11 mouse cellular contexts compared by ENCODE assay signal in the genomic region with DNA sequence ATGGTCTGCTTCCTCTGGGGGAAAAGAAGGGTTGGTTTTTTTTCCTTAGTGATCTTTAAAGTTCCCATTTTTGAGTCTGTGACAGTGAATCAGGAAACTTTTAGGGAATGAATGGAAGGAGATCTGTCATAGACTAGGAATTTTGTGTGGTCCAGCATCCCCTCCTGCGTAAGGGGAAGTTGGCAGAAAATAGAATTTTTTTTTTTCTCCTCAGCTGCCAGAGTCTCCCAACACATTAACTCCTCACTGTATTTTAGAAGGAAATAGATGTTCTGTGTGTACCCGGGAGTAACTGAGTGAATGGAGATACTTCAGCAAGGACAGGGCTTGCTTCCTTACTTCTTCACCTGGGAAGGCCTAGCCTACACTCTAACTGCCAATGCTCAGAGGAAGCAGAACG. TPM values are rescaled to one million over a fixed set of nuclear protein-coding genes. Genes with fewer than 3 reads are reported as not detected.
DNase-seq lines count a peak whose midpoint lies in the region; ATAC-seq lines count a peak whose summit lies in the region.
"Had no signal": no experiment of that assay in that cellular context is flagged by ENCODE, and none has a peak within 500 bp of the region (broad histone marks: within the 10 kb centered on the region; RNA-seq: fewer than 3 reads in every experiment).

No protein-coding gene starts in this region.

- H3K9me3 ChIP-seq in heart, embryonic 12.5 days (replicated peaks), result no peaks in the 10 kb centered on the region
- H3K9me3 ChIP-seq in megakaryocyte, embryonic 14.5 days, result no peaks in the 10 kb centered on the region
- H3K9me3 ChIP-seq in liver, embryonic 13.5 days (replicated peaks), result no peaks in the 10 kb centered on the region
- no peaks in the 10 kb centered on the region for H3K9me3 ChIP-seq in midbrain, embryonic 14.5 days (ENCODE audit: control insufficient read depth, low read length)
- H3K9me3 ChIP-seq in hindbrain, embryonic 10.5 days, result no peaks in the 10 kb centered on the region
- H3K9me3 ChIP-seq: midbrain, embryonic 10.5 days had no signal

- no peaks in the 10 kb centered on the region for H3K27me3 ChIP-seq in heart, embryonic 12.5 days (replicated peaks)
- H3K27me3 ChIP-seq in megakaryocyte, embryonic 14.5 days (replicated peaks), result no peaks in the 10 kb centered on the region
- H3K27me3 ChIP-seq in liver, embryonic 13.5 days, result no peaks in the 10 kb centered on the region
- H3K27me3 ChIP-seq in midbrain, embryonic 14.5 days (ENCODE audit: control insufficient read depth, insufficient read depth, low read length), result peaks cover 3% of the 10 kb centered on the region; the same call in 1 of the 2 replicates
- H3K27me3 ChIP-seq in hindbrain, embryonic 10.5 days (ENCODE audit: insufficient read depth, poor library complexity, severe bottlenecking), result peaks cover 41% of the 10 kb centered on the region

- no peak overlapping the region for H3K27ac ChIP-seq in heart, embryonic 12.5 days (ENCODE audit: poor library complexity, severe bottlenecking)
- H3K27ac ChIP-seq in liver, embryonic 13.5 days, result no peak overlapping the region; the same call in 1 of the 2 replicates
- no peak overlapping the region for H3K27ac ChIP-seq in midbrain, embryonic 14.5 days (replicated peaks; ENCODE audit: low read depth, low read length)
- no peak overlapping the region for H3K27ac ChIP-seq in hindbrain, embryonic 10.5 days
- H3K27ac ChIP-seq: midbrain, embryonic 10.5 days had no signal

- no peaks in the 10 kb centered on the region for H3K36me3 ChIP-seq in heart, embryonic 12.5 days
- peaks cover 47% of the 10 kb centered on the region for H3K36me3 ChIP-seq in megakaryocyte, embryonic 14.5 days (replicated peaks; ENCODE audit: low read length)
- H3K36me3 ChIP-seq in liver, embryonic 13.5 days, result no peaks in the 10 kb centered on the region
- no peaks in the 10 kb centered on the region for H3K36me3 ChIP-seq in midbrain, embryonic 14.5 days (ENCODE audit: control insufficient read depth, insufficient read depth, low read length)
- no peaks in the 10 kb centered on the region for H3K36me3 ChIP-seq in hindbrain, embryonic 10.5 days
- H3K36me3 ChIP-seq: midbrain, embryonic 10.5 days had no signal

- peaks cover 55% of the 10 kb centered on the region for H3K4me1 ChIP-seq in heart, embryonic 12.5 days (replicated peaks)
- peaks cover 67% of the 10 kb centered on the region for H3K4me1 ChIP-seq in megakaryocyte, embryonic 14.5 days
- peaks cover 64% of the 10 kb centered on the region for H3K4me1 ChIP-seq in liver, embryonic 13.5 days (replicated peaks)
- H3K4me1 ChIP-seq in midbrain, embryonic 14.5 days (ENCODE audit: control insufficient read depth, insufficient read depth, low read length), result no peaks in the 10 kb centered on the region
- H3K4me1 ChIP-seq in hindbrain, embryonic 10.5 days (replicated peaks), result peaks cover 18% of the 10 kb centered on the region

- ATAC-seq in heart, embryonic 12.5 days (ENCODE audit: insufficient number of reproducible peaks, low FRiP score), result no peak
- no peak for ATAC-seq in megakaryocyte, adult 5-6 weeks (ENCODE audit: poor library complexity, severe bottlenecking)
- no peak for ATAC-seq in liver, embryonic 13.5 days (ENCODE audit: low read depth)
- ATAC-seq in midbrain, embryonic 14.5 days (ENCODE audit: low FRiP score, low TSS enrichment), result no peak

- H3K4me3 ChIP-seq in heart, embryonic 12.5 days, result no peak overlapping the region; the same call in 1 of the 2 replicates
- H3K4me3 ChIP-seq in megakaryocyte, embryonic 14.5 days (replicated peaks), result peak overlapping the region; percentile 99
- H3K4me3 ChIP-seq in liver, embryonic 13.5 days (replicated peaks), result peak overlapping the region; percentile 69
- H3K4me3 ChIP-seq in midbrain, embryonic 14.5 days (replicated peaks; ENCODE audit: low read depth, low read length), result no peak overlapping the region
- H3K4me3 ChIP-seq in hindbrain, embryonic 10.5 days, result no peak overlapping the region
- H3K4me3 ChIP-seq: midbrain, embryonic 10.5 days had no signal

- DNase-seq in heart, adult 11 months, result no peak
- DNase-seq in liver, embryonic 13.5 days, result no peak
- DNase-seq in midbrain, embryonic 14.5 days, result no peak
- DNase-seq in cerebellum, adult 8-10 months, result no peak
- no peak for DNase-seq in hindbrain, embryonic 10.5 days (ENCODE audit: low spot score)
- DNase-seq: cerebellum, postnatal 10 days; kidney, adult 8-10 months had no signal

- H3K4me2 ChIP-seq in heart, embryonic 12.5 days, result peak overlapping the region; percentile 80
- peak overlapping the region; percentile 84 for H3K4me2 ChIP-seq in liver, embryonic 13.5 days
- H3K4me2 ChIP-seq in midbrain, embryonic 14.5 days (ENCODE audit: low read length), result no peak overlapping the region

- WGBS in heart, embryonic 12.5 days, result 78% methylated on average over 3 of the region's 3 CpGs
- 47% methylated on average over 3 of the region's 3 CpGs for WGBS in liver, embryonic 13.5 days (ENCODE audit: insufficient replicate concordance)
- 87% methylated on average over 3 of the region's 3 CpGs for WGBS in midbrain, embryonic 14.5 days
- WGBS in hindbrain, embryonic 10.5 days, result 89% methylated on average over 3 of the region's 3 CpGs

- H3K9ac ChIP-seq in heart, embryonic 12.5 days, result no peak overlapping the region
- peak overlapping the region; percentile 78; the same call in 1 of the 2 replicates for H3K9ac ChIP-seq in liver, embryonic 13.5 days
- no peak overlapping the region for H3K9ac ChIP-seq in midbrain, embryonic 14.5 days (replicated peaks; ENCODE audit: low read length)

RNA-seq across cellular contexts. Expression of gene Cd44, which starts 2.9 kb away (rescaled TPM):
- polyA plus RNA-seq in heart, embryonic 12.5 days (2016; fragmentation: Nextera tagmentation; extraction: Ambion mirVana), result 29.9 and 30.2 TPM in 2 replicates
- polyA plus RNA-seq in megakaryocyte, embryonic 14.5 days (2012; ENCODE audit: insufficient read depth, low replicate concordance), result 3.1 and 10.6 TPM in 2 replicates
- 358 and 368 TPM in 2 replicates for total RNA-seq in megakaryocyte, adult 5-6 weeks (2015)
- total RNA-seq in megakaryocyte, adult 5-6 weeks (2017), result 289 and 337 TPM in 2 replicates
- 15.1 and 19.5 TPM in 2 replicates for polyA plus RNA-seq in liver, embryonic 13.5 days (2015; fragmentation: Nextera tagmentation; extraction: Ambion mirVana)
- 2.3 and 3.1 TPM in 2 replicates for polyA plus RNA-seq in midbrain, embryonic 14.5 days (2014; fragmentation: Nextera tagmentation; extraction: Ambion mirVana)
- polyA plus RNA-seq in hindbrain, embryonic 10.5 days (2016; fragmentation: Nextera tagmentation; extraction: Ambion mirVana), result 2.8 and 3.2 TPM in 2 replicates

Comparison
In these comparisons a context has a peak if more than half of its experiments do, and no peak if none do; other contexts are left out.
1. H3K4me3 ChIP-seq: peak in megakaryocyte, embryonic 14.5 days (single experiment) and liver, embryonic 13.5 days (single experiment); none in heart, embryonic 12.5 days (single experiment), midbrain, embryonic 14.5 days (single experiment) and hindbrain, embryonic 10.5 days (single experiment).